Mouse (Mus musculus) E14TG2a.4 (cell line): ENCODE results near the gene Stat4.

ENCODE experiments used
- CTCF ChIP-seq: conservative IDR thresholded peaks from 2 replicates; pipeline ENCODE4 v1.5.1; 2014; ENCODE audit warnings: low read length
- NANOG ChIP-seq: IDR thresholded peaks from 2 replicates; pipeline ENCODE4 v1.6.1; 2014; ENCODE audit warnings: borderline replicate concordance, low read length, mixed read lengths
- POU5F1 ChIP-seq: IDR thresholded peaks from 2 replicates; pipeline ENCODE4 v1.6.1; 2014; ENCODE audit warnings: low read length, borderline replicate concordance

GRCm38 (mm10) chr1:51938357-51938756, 48.6 kb upstream of the Stat4 start:
- TF ChIP-seq CTCF (no peak), POU5F1 (no peak), NANOG (no peak)
